Mouse (Mus musculus) midbrain, embryonic 14.5 days (tissue): ENCODE data around the gene Vrtn. TPM values are rescaled to one million over a fixed set of nuclear protein-coding genes. Genes with fewer than 3 reads are reported as not detected.

ENCODE experiments used
- ATAC-seq: fragments of 200-750 bp; cut with Nextera tagmentation; 2 replicates; pipeline ENCODE4 v1.8.0; 2017; ENCODE audit warnings: moderate number of reproducible peaks, moderate library complexity; ENCODE audit not compliant: low FRiP score, low TSS enrichment
- DNase-seq: peaks from one replicate; pipeline ENCODE4 v3.0.0-alpha.2; 2015
- H3K27ac ChIP-seq: fragments of 300-500 bp; sonication (generic); replicated peaks from 2 replicates; pipeline ENCODE4 v1.5.1; 2014; ENCODE audit warnings: mild to moderate bottlenecking, low read depth, low read length, moderate library complexity
- H3K27me3 ChIP-seq: fragments of 300-500 bp; sonication (generic); 2 replicates; pipeline ENCODE4 v1.6.1; 2014; ENCODE audit warnings: low read length, control low read depth, mixed read lengths; ENCODE audit not compliant: control insufficient read depth, insufficient read depth
- H3K36me3 ChIP-seq: fragments of 300-500 bp; sonication (generic); 2 replicates; pipeline ENCODE4 v1.6.1; 2014; ENCODE audit warnings: low read length, control low read depth; ENCODE audit not compliant: control insufficient read depth, insufficient read depth
- H3K4me1 ChIP-seq: fragments of 300-500 bp; sonication (generic); 2 replicates; pipeline ENCODE4 v1.6.1; 2014; ENCODE audit warnings: mild to moderate bottlenecking, antibody characterized with exemption, low read length, control low read depth; ENCODE audit not compliant: control insufficient read depth, insufficient read depth
- H3K4me2 ChIP-seq: fragments of 300-500 bp; sonication (generic); 2 replicates; pipeline ENCODE4 v1.6.1; 2014; ENCODE audit warnings: mild to moderate bottlenecking, low read length, moderate library complexity
- H3K4me3 ChIP-seq: fragments of 300-500 bp; sonication (generic); replicated peaks from 2 replicates; pipeline ENCODE4 v1.5.1; 2014; ENCODE audit warnings: low read depth, low read length
- H3K9ac ChIP-seq: fragments of 300-500 bp; sonication (generic); replicated peaks from 2 replicates; pipeline ENCODE4 v1.6.1; 2014; ENCODE audit warnings: mild to moderate bottlenecking, low read length, moderate library complexity
- H3K9me3 ChIP-seq: fragments of 300-500 bp; sonication (generic); 2 replicates; pipeline ENCODE4 v1.6.1; 2016; ENCODE audit warnings: low read length, control low read depth, mixed read lengths; ENCODE audit not compliant: control insufficient read depth
- WGBS: fragments of 180-500 bp; shearing (Covaris S2); extraction: QIAGEN DNeasy Blood & Tissue Kit; methylation state at CpG from one replicate; pipeline ENCODE4 v1.1.7; 2014; 5-methylcytosine and 5-hydroxymethylcytosine counted together
- polyA plus RNA-seq: library from polyadenylated mRNA; unstranded; fragments of >200 nt; fragmentation: Nextera tagmentation; extraction: Ambion mirVana; gene quantifications from 2 replicates; pipeline ENCODE4 v1.2.1, GENCODE M21; 2014

Gene Vrtn
- polyA plus RNA-seq, 1 experiment from 2014 or later = not detected

DNA sequence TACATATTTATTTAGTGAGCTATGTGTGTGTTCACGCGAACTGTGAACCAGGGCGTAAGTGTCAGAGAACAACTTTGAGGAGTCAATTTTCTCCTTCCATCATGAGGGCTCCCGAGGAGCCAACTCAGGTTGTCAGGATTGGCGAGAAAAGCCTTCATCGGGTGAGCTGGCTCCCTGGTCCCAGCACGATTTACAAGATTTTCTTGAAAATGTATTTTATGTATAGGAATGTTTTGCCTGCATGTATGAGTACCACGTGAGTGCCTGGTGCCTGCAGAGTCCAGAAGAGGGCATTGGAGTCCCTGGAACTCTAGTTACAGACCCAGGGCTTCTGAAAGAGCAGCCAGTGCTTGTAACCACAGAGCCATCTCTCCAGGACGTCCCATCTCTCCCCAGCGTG is 23.2 kb upstream of the Vrtn start:
- H3K27ac ChIP-seq = no peak overlapping the region
- H3K4me1 ChIP-seq = no peaks in the 10 kb centered on the region
- H3K36me3 ChIP-seq = no peaks in the 10 kb centered on the region
- WGBS = 7% methylated on average over 10 of the region's 10 CpGs
- peak; percentile 56; the same call in 1 of the 2 replicates for ATAC-seq
- H3K4me2 ChIP-seq = peak overlapping the region; percentile 67
- H3K9ac ChIP-seq = peak overlapping the region; percentile 32; the same call in 1 of the 2 replicates
- no peaks in the 10 kb centered on the region for H3K9me3 ChIP-seq
- DNase-seq = no peak
- peak overlapping the region; percentile 70 for H3K4me3 ChIP-seq
- no peaks in the 10 kb centered on the region for H3K27me3 ChIP-seq

- DNase-seq = peak; percentile 58
- no peak overlapping the region for H3K27ac ChIP-seq
- no peak overlapping the region for H3K9ac ChIP-seq
Observed at GRCm38 (mm10) chr12:84620975-84621374, 19.8 kb upstream of the Vrtn start.

DNA sequence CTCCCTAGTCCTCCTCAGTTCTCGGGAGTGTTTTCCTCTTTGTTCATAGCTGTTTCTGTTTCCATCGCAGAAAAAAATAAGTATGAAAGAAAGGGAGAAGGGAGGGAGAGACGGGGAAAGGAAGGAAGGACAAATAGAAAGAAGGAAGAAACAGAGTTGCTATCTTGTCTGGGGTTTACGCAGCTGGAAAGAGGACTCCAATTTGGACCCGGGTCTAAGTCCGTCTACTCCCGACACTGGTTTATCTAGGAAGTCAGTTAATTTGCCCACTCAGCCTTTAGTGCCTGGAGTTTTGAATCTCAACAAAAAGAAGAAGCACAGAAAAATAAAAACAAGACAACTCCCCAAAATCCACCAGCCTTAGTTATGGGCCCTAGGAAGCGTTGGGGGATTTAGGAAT is 16.2 kb upstream of the Vrtn start:
- ATAC-seq (no peak), DNase-seq (no peak)
- WGBS = 20% methylated on average over 8 of the region's 8 CpGs
- H3K27me3 ChIP-seq = no peaks in the 10 kb centered on the region
- H3K4me1 ChIP-seq = peaks cover 5% of the 10 kb centered on the region
- no peak overlapping the region for H3K4me3 ChIP-seq
- H3K9ac ChIP-seq = no peak overlapping the region
- H3K9me3 ChIP-seq = no peaks in the 10 kb centered on the region
- H3K27ac ChIP-seq = no peak overlapping the region
- no peak overlapping the region for H3K4me2 ChIP-seq
- H3K36me3 ChIP-seq = no peaks in the 10 kb centered on the region

More at GRCm38 (mm10) chr12:84620975-84621374, 19.8 kb upstream of the Vrtn start:
- H3K27me3 ChIP-seq = no peaks in the 10 kb centered on the region
- ATAC-seq = no peak
- peaks cover 5% of the 10 kb centered on the region for H3K4me1 ChIP-seq
- H3K4me3 ChIP-seq = no peak overlapping the region
- no peaks in the 10 kb centered on the region for H3K9me3 ChIP-seq
- no peak overlapping the region for H3K4me2 ChIP-seq
- H3K36me3 ChIP-seq = no peaks in the 10 kb centered on the region

DNA sequence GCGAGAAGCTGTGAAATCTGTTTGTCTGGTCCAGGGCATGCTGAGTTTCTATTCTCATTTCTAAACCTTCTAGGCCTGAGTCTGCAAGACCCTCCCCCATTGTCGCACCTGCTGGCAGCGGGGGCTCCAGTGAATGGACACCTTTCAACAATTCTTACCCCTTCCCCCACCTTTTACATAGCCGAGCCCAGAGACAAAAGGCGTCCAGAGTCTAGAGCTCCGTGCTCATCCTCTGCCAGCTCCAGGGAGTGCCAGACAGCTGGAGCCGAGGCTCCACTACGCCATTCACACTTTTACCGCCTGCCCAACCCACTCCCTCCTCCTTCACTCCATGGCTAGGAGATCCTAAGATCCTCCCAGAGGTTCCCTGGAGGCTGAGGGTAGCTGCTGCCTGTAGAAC is 15.7 kb upstream of the Vrtn start:
- 3% methylated on average over 9 of the region's 9 CpGs for WGBS
- Histone ChIP-seq H3K4me3 (0 out of 2 replicates have a peak overlapping the region, but pooled peaks have one; percentile 5), H3K4me1 (peaks cover 5% of the 10 kb centered on the region), H3K27ac (no peak overlapping the region), H3K4me2 (peak overlapping the region; percentile 39), H3K9ac (0 out of 2 replicates have a peak overlapping the region, but pooled peaks have one; percentile 31), H3K27me3 (no peaks in the 10 kb centered on the region), H3K36me3 (no peaks in the 10 kb centered on the region), H3K9me3 (no peaks in the 10 kb centered on the region)
- DNase-seq = peak; percentile 51
- no peak for ATAC-seq

DNA sequence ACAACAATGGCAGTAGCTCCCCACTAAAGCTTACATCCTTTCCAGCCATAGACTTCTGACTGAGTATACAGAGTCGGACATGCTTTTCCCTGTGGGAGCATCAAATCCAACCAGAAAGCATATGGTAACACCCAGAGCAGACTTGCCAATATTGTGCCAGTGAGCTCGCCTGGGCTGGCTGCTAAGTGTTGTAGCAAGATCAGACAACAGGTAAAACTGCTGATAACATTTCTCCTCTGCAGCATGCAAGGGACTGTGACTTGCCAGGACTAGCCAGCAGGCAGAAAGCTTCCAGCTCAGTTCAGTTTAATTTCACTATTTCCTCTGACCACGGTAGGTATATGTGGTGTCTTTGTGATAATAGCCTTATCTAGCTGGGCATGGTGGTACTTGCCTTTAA is 9.0 kb upstream of the Vrtn start:
- 75% methylated on average over 3 of the region's 3 CpGs for WGBS
- Histone ChIP-seq H3K36me3 (no peaks in the 10 kb centered on the region), H3K9ac (no peak overlapping the region), H3K27me3 (no peaks in the 10 kb centered on the region), H3K4me1 (no peaks in the 10 kb centered on the region), H3K9me3 (no peaks in the 10 kb centered on the region), H3K4me3 (no peak overlapping the region), H3K27ac (no peak overlapping the region), H3K4me2 (no peak overlapping the region)
- no peak for DNase-seq
- no peak for ATAC-seq

- no peaks in the 10 kb centered on the region for H3K4me1 ChIP-seq
- no peak overlapping the region for H3K27ac ChIP-seq
- no peaks in the 10 kb centered on the region for H3K36me3 ChIP-seq
- 13% methylated on average over 6 of the region's 6 CpGs for WGBS
- no peak for ATAC-seq
- peak; percentile 13 for DNase-seq
- H3K9ac ChIP-seq = no peak overlapping the region
- no peak overlapping the region for H3K4me3 ChIP-seq
- no peak overlapping the region for H3K4me2 ChIP-seq
- H3K9me3 ChIP-seq = no peaks in the 10 kb centered on the region
- peaks cover 29% of the 10 kb centered on the region for H3K27me3 ChIP-seq
Observed at GRCm38 (mm10) chr12:84640253-84640652, 566 bp upstream of the Vrtn start.

DNA sequence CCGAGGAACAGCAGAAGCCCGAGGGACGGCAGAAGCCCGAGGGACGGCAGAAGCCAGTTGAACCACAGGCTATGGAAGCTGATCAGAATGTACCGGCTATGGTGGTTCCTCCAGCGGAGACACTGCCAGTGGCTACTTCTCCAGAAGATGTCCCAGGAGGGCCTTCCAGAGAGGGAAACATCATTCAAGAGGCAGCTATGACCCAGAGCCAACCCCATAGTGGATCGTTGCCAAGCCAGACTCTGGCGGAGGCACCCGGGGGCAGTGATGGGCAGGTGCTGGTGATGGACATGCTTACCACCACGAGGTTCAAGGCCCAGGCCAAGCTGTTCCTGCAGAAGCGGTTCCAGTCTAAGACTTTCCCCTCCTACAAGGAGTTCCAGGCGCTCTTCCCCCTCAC is 9.4 kb downstream of the Vrtn start:
- no peak overlapping the region for H3K9ac ChIP-seq
- no peaks in the 10 kb centered on the region for H3K36me3 ChIP-seq
- H3K4me2 ChIP-seq = no peak overlapping the region
- ATAC-seq (no peak), DNase-seq (no peak)
- H3K27me3 ChIP-seq = no peaks in the 10 kb centered on the region
- H3K9me3 ChIP-seq = no peaks in the 10 kb centered on the region
- no peak overlapping the region for H3K4me3 ChIP-seq
- no peak overlapping the region for H3K27ac ChIP-seq
- WGBS = 86% methylated on average over 13 of the region's 13 CpGs
- no peaks in the 10 kb centered on the region for H3K4me1 ChIP-seq

DNA sequence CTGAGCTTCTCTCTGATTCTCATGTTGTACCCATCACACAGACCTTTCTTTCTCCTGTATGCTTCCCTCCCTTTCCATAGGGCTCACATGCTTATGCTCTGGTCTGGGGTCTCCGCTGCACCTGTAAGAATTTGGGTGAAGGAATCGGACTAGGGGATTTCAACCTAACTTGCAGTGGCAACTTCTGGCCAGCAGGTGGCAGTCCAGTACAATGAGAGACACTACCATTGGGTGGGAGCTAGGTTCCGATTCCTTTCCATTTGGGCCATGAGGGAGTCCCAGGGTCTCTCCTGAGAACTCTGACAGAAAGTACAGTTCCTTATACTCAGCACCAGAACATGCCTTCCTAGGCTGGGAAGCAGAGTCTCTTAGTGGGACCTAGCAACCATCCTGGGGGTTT is 13.1 kb downstream of the Vrtn start:
- DNase-seq = peak; percentile 87
- 9% methylated on average over 3 of the region's 3 CpGs for WGBS
- H3K4me1 ChIP-seq = no peaks in the 10 kb centered on the region
- no peak overlapping the region for H3K4me2 ChIP-seq
- ATAC-seq = no peak
- H3K36me3 ChIP-seq = no peaks in the 10 kb centered on the region
- no peaks in the 10 kb centered on the region for H3K9me3 ChIP-seq
- H3K27ac ChIP-seq = no peak overlapping the region
- H3K27me3 ChIP-seq = no peaks in the 10 kb centered on the region
- no peak overlapping the region for H3K4me3 ChIP-seq
- H3K9ac ChIP-seq = no peak overlapping the region

DNA sequence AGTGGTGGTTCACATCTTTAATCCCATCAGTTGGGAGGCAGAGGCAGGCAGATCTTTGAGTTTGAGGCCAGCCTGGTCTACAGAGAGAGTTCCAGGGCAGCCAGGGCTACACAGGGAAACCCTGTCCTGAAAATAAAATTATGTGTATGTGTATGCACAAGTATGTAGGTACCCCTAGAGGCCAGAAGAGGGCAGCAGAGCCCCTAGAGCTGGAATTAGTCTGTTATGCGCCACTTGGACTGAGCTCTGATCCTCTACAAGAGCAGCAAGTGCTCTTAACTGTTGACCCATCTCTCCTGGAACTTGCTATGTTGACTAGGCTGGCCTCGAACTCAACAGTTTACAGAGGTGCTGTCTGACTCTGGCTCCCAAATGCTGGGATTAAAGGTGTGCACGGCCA is 29.7 kb downstream of the Vrtn start:
- no peaks in the 10 kb centered on the region for H3K9me3 ChIP-seq
- no peak overlapping the region for H3K27ac ChIP-seq
- no peak overlapping the region for H3K9ac ChIP-seq
- DNase-seq (no peak), ATAC-seq (no peak)
- WGBS = 89% methylated on average over 3 of the region's 3 CpGs
- no peaks in the 10 kb centered on the region for H3K36me3 ChIP-seq
- no peaks in the 10 kb centered on the region for H3K27me3 ChIP-seq
- H3K4me3 ChIP-seq = no peak overlapping the region
- peaks cover 11% of the 10 kb centered on the region; the same call in 1 of the 2 replicates for H3K4me1 ChIP-seq
- no peak overlapping the region for H3K4me2 ChIP-seq
